Mouse (Mus musculus): ENCODE results near the gene Tmem121.
"Not testable (repeated sequence)": the region's sequence is repeated elsewhere in the genome, so short reads cannot be mapped to it uniquely, and the experiment has no call there.

Gene Tmem121

GRCm38 (mm10) chr12:113187584-113188295 is 2.0 kb downstream of the Tmem121 start:
- DNase-seq: peak; percentile 95 to 97

- peak in 1 of 2 experiments; percentile 39 for DNase-seq
These were observed 2.8 kb downstream of the Tmem121 start for GRCm38 (mm10) chr12:113188349-113189055.

- no peak for DNase-seq
These were observed 7.7 kb downstream of the Tmem121 start for GRCm38 (mm10) chr12:113193423-113193822.

GRCm38 (mm10) chr12:113199132-113199531 is 13.4 kb downstream of the Tmem121 start:
- DNase-seq: not testable (repeated sequence)

GRCm38 (mm10) chr12:113201301-113201700 is 15.6 kb downstream of the Tmem121 start:
- DNase-seq: peak; percentile 78 to 87

GRCm38 (mm10) chr12:113202008-113202407 is 16.3 kb downstream of the Tmem121 start:
- DNase-seq: peak in 1 of 2 experiments; percentile 32

- no peak for DNase-seq
These were observed 17.8 kb downstream of the Tmem121 start for GRCm38 (mm10) chr12:113203522-113203921.

- DNase-seq: no peak
These were observed 19.7 kb downstream of the Tmem121 start for GRCm38 (mm10) chr12:113205251-113205942.

- DNase-seq: no peak
These were observed 22.0 kb downstream of the Tmem121 start for GRCm38 (mm10) chr12:113207737-113208136.

- no peak for DNase-seq
These were observed 25.1 kb downstream of the Tmem121 start for GRCm38 (mm10) chr12:113210586-113211378.

GRCm38 (mm10) chr12:113211772-113212171 is 26.0 kb downstream of the Tmem121 start:
- DNase-seq: no peak

- no peak for DNase-seq
These were observed 26.7 kb downstream of the Tmem121 start for GRCm38 (mm10) chr12:113212326-113212924.

GRCm38 (mm10) chr12:113213226-113213625 is 27.5 kb downstream of the Tmem121 start:
- no peak for DNase-seq

- DNase-seq: no peak
These were observed 28.5 kb downstream of the Tmem121 start for GRCm38 (mm10) chr12:113214072-113214808.

- DNase-seq: no peak
These were observed 29.4 kb downstream of the Tmem121 start for GRCm38 (mm10) chr12:113214972-113215666.

GRCm38 (mm10) chr12:113215667-113216346 is 30.1 kb downstream of the Tmem121 start:
- DNase-seq: peak; percentile 67 to 78

GRCm38 (mm10) chr12:113217306-113218242 is 31.8 kb downstream of the Tmem121 start:
- DNase-seq: peak; percentile 69 to 80

- peak in 1 of 2 experiments; percentile 42 for DNase-seq
These were observed 34.1 kb downstream of the Tmem121 start for GRCm38 (mm10) chr12:113219867-113220266.

GRCm38 (mm10) chr12:113220447-113220846 is 34.7 kb downstream of the Tmem121 start:
- peak; percentile 49 to 75 for DNase-seq
